Mouse (Mus musculus) induced T-regulatory cell, adult 2 months (primary cell): ENCODE measurements around the gene Pgm3.
"Not testable (repeated sequence)": the region's sequence is repeated elsewhere in the genome, so short reads cannot be mapped to it uniquely, and the experiment has no call there.

Experiments
- DNase-seq: peaks from one replicate; pipeline ENCODE4 v3.0.0-alpha.2; 2012; ENCODE audit warnings: low read depth

Pgm3 gene

GRCm38 (mm10) chr9:86571540-86572135 lies at the start of gene Pgm3, which contains the start of gene Rwdd2a:
Pgm3 (minus strand) TSS chr9:86571842.
Rwdd2a (plus strand) TSS chr9:86571991.
- DNase-seq, result peak; percentile 97

GRCm38 (mm10) chr9:86619341-86620139 lies 47.9 kb upstream of the Pgm3 start:
- DNase-seq, result no peak

- peak; percentile 73 for DNase-seq
Measured at GRCm38 (mm10) chr9:86617837-86618492, 46.3 kb upstream of the Pgm3 start.

- DNase-seq, result no peak
Measured at GRCm38 (mm10) chr9:86615765-86616164, 44.1 kb upstream of the Pgm3 start.

- DNase-seq, result no peak
Measured at GRCm38 (mm10) chr9:86612091-86612490, 40.4 kb upstream of the Pgm3 start.

- no peak for DNase-seq
Measured at GRCm38 (mm10) chr9:86605776-86606175, 34.1 kb upstream of the Pgm3 start.

GRCm38 (mm10) chr9:86599723-86600303 lies 28.2 kb upstream of the Pgm3 start:
- DNase-seq, result no peak

GRCm38 (mm10) chr9:86596983-86597382 lies 25.3 kb upstream of the Pgm3 start:
- not testable (repeated sequence) for DNase-seq

- DNase-seq, result not testable (repeated sequence)
Measured at GRCm38 (mm10) chr9:86594357-86594767, 22.7 kb upstream of the Pgm3 start.

- DNase-seq, result peak; percentile 71
Measured at GRCm38 (mm10) chr9:86592676-86593668, 21.3 kb upstream of the Pgm3 start.

GRCm38 (mm10) chr9:86587019-86587795 lies 15.6 kb upstream of the Pgm3 start:
- no peak for DNase-seq

GRCm38 (mm10) chr9:86583740-86584139 lies 12.1 kb upstream of the Pgm3 start:
- DNase-seq, result peak; percentile 83

- DNase-seq, result no peak
Measured at GRCm38 (mm10) chr9:86579657-86580056, 8.0 kb upstream of the Pgm3 start.

- DNase-seq, result no peak
Measured at GRCm38 (mm10) chr9:86575178-86575577, 3.5 kb upstream of the Pgm3 start.

- DNase-seq, result peak; percentile 15
Measured at GRCm38 (mm10) chr9:86573616-86574303, 2.1 kb upstream of the Pgm3 start.

- DNase-seq, result peak; percentile 93
Measured at GRCm38 (mm10) chr9:86572636-86573291, 1.1 kb upstream of the Pgm3 start.

GRCm38 (mm10) chr9:86572196-86572595 lies 554 bp upstream of the Pgm3 start:
- no peak for DNase-seq

GRCm38 (mm10) chr9:86570946-86571345 lies 696 bp downstream of the Pgm3 start:
- DNase-seq, result no peak

GRCm38 (mm10) chr9:86570261-86570890 lies 1.3 kb downstream of the Pgm3 start:
- no peak for DNase-seq
